Mouse (Mus musculus) hindlimb bud, embryonic 11.5 days (tissue): ENCODE results near the gene 1700020A23Rik.
"Not testable (repeated sequence)": the region's sequence is repeated elsewhere in the genome, so short reads cannot be mapped to it uniquely, and the experiment has no call there.

ENCODE experiments used
- DNase-seq: peaks from one replicate; pipeline ENCODE4 v3.0.0-alpha.2; 2012; ENCODE audit warnings: low read depth, low spot score; ENCODE audit errors: extremely low spot score

1700020A23Rik gene

DNA sequence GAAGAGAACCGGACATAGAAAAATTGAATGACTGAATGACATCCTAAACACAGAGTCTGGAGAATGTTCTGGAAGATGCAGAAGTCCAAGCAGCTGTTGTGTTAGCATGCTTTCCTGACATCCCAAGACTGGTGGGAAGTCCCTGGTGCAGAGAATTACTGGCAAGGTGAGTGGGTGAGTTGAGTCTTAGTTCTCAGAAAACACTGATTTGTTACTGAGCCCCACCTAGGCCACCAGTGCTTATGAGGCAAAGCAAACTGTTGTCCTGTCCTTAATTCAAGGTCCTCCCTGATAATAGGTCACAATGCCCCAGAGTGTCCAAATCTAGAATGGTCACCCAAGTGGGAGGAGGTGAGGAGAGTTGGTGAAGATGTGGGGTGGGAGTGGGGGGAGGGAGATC, at the start of gene 1700020A23Rik, which contains the start of gene Gm28372:
TSS of gene 1700020A23Rik (plus strand) at position 321 of the 400 bp plus-strand sequence.
TSS of gene Gm28372 (plus strand) at position 301 of the 400 bp plus-strand sequence.
- no peak for DNase-seq

DNA sequence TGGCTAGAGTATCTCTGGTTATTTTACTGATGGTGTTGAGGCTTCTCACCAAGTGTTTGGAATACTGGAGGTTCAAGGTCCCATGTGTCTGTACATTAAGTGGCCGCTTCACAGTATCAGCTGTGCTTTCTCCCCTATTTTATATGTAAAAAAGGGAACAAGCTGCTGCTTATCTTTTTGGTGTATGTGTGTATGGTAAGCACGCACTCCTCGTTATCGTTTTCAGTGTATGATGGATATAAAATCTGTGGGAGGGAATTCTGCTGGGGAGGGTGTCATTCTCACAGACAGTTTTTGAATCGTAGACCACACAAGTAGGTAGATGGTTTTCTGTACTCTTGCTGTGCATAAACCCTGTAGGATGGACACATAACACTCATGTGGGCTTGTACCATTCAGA, 47.5 kb upstream of the 1700020A23Rik start:
- DNase-seq = no peak

DNA sequence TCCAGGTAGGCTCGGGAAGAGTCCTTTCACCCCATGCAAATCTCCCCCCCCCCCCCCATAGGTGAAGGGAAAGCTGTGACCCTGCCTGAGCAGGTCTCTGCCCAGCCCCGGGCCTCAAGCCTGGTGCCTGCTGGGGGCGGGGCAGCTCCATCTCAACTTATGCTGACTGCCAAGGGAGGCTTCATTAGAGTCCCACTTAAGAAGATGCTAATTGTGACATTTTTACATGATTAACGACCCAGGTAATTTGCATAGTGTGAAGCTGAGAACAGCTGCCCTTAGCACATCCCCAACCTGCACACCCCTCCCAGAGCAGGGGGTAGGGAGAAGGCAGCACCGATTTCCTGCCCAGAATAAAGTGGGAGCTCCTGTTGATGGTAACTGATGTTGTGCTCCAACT, 46.2 kb upstream of the 1700020A23Rik start:
- DNase-seq = no peak

DNA sequence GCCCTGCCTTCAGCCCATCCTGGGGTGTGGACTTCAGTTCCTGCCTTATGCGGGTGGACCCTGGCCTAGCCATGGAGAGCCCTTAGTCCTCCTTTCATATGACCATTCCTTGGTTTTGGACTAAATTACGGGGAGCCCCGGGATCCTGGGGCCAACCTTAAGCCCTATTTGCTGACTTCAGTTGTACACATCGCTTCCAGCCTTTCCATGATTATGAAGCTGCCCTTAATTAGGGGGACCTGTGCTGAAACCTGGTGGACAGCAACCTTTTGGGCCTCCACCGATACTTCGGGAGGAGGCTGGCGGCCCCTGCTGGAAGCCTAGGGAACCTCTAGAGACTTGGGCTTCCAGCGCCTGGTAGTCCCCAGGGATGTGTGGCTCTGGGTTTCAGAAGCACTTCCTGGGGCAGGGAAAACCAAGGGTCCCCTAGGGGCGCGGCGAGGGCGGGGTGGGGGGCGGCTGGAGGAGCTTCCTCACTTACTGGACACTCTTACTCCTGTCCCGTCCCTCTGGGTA, 42.5 kb upstream of the 1700020A23Rik start:
- peak; percentile 18 for DNase-seq

DNA sequence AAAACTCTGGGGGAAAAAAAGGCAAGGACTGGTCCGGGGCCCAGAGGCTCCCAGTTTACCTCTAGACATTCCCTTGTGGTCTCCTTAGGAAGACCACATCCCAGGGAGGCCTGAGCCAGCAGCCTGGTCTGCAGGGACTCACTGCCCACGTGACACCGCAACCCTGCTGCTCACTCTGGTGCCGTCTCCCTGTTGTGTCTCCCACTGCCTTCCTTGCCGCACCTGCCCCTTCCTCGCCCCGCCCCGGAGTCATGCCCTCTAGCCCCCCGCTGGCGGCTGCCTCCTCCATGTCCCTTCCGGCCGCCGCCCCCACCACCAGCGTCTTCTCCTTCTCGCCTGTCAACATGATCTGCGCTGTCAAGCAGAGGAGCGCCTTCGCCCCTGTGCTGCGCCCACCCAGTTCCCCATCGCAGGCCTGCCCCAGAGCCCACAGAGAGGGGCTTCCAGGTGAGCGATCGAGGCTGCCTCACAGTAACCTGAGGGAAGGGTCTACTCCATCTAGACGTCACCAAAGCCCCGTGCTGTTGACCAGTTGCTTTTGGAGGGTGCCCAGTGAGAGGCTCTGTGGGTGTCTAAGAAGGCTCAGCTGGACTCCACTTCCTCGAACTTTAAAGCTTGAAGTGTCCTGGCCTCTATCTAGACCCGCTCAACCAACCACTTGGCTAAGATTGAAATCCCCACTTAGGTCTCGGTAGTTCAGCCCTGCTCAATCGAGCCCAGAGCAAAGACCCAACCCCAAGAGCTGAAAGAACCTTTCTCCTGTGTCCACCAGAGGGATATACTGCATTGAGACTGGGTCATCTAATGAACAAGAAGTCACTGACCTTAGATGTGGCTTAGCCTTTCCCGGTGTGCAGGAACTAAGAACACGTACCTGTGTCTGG, 39.6 kb upstream of the 1700020A23Rik start:
- no peak for DNase-seq

DNA sequence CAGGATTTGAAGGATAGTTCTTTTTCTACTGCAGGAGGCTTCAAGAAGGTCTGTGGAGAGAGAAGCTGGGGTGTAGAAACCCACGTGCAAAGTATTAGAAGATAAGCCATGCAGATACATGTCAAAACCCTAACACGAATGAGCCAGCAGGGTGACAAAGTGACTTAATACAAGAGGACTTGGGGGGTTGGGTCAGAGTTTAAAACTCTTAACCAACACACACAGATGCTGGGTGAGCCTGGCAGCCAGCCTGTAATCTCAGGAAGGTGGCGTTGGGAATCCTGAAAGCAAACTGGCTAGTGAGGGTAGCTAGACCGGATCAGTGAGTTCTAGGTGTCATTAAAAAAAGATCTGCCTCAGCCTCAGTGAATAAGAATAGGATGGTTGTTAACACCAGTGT, 37.7 kb upstream of the 1700020A23Rik start:
- no peak for DNase-seq

DNA sequence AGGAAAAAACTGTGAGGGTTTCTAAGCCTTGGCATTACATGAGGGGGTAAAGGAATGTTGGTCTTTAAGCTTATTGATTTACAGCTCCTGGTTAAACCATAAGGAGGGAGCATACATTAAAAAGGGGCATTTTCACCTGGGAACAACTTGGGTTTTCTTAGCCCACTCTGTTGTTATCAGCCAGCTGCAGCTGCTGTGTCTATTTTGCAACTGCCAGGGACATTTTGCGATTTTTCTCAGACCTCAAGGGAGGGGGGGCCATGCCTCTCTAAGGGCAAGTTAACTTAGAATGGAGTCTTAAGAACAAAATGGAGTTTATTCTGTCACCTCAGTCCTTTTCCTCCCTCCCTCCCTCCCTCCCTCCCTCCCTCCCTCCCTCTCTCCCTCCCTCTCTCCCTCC, 32.0 kb upstream of the 1700020A23Rik start:
- DNase-seq = not testable (repeated sequence)

DNA sequence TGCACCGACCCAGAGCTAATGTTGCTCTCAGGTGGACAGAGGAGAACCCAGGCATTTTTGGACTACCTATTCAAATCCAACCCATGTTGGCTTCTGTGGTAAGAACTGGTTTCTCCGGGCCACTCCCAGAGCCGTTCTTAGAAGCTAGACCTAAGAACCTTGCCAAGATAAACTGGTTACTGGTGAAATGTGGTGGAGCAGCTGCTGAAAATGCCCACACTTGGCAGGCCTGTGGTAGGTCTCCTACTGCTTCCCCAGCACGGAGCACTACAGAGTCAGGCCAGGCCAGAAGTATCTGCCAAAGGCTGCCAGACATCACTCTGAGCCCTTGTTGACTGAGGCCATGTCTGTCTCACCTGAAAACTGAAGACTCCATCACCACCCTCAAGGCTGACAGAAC, 30.1 kb upstream of the 1700020A23Rik start:
- no peak for DNase-seq

DNA sequence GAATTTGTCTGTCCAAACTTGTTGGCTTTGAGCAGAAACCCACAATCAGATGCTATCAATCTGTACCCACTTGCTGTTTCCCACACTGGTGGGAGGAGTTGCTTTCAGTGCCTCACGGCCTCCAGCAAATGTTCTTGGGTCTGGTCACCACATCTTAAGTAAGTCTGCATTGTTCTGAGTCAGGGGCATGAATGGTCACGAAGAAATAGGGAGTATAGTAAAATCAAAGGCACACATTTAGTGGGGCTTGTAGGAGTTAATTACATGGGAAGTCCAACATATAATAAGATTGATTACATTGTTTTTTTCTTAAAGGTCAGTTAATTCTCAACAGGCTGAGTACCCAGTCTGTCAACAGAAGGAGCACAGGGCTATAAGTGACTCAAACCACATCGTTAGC, 21.9 kb upstream of the 1700020A23Rik start:
- no peak for DNase-seq

DNA sequence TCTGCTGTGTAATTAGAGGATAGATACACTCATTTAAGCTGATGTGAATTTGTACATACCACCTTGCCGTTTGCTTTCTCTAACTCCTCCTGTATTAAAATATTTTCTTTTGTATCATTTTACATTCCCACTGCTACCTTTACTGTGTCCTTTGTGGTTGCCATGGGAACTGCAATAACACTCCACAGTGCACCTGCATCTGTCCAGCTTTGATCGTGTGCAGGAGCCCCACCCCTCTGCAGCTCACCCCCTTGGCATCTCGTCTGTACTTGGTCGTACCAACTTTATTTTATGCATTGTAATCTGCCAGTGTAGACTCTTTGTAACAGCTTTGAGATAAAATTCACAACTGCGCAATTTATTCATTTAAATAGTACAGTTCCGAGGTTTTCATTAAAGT, 21.2 kb upstream of the 1700020A23Rik start:
- DNase-seq = no peak

DNA sequence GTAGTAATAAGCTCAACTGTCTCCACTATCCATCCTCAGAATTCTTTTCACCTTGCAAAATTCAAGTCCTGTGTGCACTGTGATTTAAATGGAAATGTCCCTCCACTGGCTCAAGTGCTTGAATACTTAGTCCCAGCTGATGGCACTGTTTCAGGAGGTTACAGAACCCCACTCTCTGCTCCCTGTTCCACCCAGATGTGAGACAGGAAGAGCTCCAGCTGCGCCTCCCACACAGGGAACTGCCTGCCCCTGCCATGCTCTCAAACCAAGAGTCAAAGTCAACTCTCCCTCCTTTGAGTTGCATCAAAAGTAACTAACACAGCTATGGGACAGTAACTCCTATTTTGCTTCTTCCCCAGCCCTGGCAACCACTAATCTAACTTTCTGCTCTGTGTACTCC, 18.8 kb upstream of the 1700020A23Rik start:
- DNase-seq = no peak

DNA sequence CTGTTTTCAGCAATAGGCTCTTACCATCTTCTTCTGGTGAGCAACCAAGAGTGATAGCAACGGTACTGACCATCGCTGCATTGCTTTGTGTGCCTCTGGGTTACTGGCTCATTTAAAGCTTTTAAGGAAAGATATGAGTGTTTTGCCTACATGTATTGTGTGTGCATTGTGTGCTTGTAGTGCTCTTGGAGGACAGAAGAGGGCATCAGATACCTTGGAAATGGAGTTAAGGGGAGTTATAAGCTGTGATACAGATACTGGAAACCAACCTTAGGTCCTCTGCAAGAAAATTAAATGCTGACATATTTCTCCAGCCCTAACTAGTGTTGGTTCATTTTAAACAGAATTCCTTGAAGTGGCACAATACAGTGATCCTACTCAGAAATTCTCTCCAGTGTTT, 16.3 kb upstream of the 1700020A23Rik start:
- no peak for DNase-seq

DNA sequence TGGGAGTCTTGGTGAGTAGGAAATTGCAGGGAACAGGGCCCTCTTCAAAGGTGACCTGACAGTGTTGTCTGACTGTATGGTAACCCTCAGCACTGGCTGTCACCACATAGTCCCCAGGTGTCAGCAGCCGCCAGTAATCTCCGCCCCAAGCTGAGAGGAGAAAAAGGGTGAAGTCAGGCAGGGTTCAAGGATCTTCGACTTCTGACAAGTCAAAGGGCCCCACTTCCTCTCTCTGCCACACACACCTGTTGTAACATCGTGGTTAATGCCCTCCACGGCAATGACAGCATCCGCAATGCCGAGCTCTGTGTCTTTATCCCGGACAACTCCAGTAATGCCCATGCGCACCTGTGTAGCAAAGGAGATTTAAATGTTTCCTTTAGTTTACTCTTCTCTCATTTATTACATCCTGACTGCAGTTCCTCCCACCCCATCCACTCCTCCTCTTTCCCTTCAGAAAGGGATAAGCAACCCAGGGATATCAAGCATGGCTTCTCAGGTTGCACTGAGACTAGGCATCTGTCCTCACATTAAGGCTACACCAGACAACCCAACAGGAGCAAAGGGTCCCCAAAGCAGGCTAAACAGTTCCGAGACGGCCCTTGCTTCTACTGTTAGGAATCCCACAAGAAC, 13.9 kb upstream of the 1700020A23Rik start:
- DNase-seq = no peak

DNA sequence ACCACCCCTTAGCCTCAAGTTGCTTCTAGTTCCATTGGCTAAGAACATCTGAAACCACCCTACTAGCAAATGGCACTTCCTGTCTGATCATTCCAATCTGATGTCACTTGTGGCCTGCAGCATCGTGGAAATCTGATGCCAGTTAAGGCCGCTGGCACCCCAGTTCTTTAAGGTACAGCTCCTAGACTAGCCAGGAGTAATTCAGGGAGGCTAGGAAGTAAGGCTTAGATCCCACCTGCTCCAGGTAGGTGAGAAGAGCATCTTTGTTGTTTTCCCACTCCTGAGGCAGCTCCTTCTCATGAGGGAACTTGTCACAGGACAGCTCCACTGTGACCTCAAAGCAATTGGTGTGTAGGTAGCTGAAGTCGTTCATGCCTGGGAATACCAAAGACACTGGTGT, 12.2 kb upstream of the 1700020A23Rik start:
- DNase-seq = no peak

DNA sequence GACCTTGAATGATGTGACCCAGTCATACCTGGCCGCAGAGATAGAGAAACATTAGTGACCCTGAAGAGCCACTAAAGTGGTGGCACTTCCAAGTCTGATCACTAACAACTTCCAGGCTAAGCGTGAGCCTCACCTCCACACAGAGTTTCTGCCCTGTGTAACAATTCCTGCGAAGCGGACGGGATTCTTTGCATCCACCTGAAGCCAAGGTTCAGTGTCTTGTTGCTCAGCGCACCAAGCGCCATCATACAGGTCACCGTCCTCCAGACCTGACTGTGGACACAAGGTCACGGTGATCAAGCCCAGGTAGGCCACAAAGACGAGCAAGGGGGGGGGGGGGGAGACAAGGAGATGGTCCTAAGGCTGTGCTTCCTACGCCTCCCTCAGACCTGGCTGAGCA, 9.4 kb upstream of the 1700020A23Rik start:
- DNase-seq = no peak

DNA sequence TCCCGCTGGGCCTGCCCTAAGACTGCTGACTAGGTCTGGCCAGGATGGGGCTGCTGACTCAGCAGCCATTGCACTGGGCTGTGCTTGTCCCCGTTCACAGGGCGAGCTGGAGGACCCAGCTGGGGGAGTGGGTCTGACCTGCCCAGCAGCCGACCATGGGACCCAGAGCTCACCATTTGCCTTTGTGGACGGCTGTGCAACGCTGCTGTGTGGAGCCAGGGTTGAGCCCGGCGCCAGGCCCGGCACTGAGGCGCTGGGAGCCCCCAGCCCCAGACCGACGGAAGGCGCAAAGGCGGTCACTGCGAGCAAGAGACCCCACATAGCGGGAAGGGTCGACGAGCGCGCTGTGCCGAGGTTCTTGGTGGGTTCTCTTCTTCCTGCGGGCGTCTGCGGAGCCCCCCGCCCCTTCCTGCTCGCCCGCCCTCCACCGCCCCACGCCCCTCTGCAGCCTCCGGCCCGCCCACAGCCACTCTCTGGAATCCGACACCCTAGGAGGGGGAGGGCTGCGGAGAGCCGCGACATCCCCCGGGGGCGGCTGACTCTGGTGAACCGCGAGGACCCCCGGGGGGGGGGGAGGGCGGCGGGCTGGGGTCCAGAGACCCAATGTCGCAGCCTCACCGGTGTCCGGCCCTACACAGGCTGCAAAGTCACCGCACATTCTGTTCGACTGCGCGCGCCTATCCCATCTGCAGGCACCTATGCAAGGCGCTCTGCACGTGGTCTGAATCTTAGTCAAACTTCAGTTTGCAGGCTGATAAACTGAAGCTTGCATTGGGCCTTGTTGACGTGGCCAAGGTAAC, 7.7 kb upstream of the 1700020A23Rik start, which contains the start of gene Cpxm1:
TSS of gene Cpxm1 (minus strand) at position 389 of the 800 bp plus-strand sequence.
- DNase-seq = no peak

DNA sequence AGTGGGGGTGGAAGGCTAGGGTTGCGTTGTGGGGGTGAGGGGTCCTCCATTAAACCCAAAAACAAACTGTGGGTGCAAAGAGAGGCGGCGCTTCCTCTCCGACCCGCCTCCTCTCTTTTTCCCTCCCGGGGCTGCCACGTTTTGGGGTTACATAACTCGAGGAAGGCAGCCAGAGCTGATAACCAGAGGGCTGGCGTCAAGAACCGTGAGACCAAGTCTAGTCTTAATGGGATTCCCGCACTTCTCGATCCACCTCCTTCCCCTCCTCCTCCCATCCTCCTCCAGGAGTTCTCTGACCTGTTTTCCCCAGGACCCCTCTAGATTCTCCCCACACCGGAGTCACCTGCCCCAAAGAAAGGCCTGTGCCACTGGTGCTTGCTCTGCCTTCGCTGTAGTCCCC, 7.0 kb upstream of the 1700020A23Rik start:
- no peak for DNase-seq

DNA sequence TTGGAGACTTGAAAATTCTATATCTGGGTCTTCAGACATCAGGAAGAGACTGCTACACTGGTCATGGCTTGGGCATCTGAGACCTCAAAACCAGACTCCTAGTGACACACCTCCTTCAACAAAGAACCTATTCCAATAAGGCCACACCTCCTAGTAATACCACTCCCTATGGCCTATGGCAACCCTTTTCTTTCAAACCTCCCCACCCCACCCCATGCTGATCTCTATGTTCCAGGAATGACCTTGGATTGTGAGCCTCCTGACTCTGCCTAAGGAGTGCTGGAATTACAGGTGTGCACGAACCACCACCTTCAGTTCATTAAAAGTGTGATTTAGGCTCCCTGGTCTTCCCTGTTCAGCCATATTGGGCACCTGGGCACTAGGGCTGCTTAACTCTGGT, 5.0 kb upstream of the 1700020A23Rik start:
- no peak for DNase-seq

DNA sequence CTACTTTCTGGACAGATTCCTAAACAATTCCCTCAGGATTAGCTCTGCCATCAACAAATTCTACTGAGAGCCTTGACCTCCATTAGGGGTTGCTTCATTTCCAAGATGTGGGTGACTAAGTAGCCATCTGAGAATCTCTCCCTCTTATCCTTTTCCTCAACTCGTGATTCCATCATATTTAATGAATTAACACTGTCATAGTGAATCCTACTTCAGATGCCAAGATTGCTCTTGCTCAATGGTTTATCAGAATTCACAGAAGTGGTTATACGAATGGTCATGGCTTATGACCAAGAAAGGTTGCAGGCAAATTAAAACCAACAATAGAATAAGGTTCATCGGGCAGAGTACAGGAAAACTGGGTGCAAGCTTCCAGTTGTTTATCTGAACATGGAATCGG, 3.2 kb upstream of the 1700020A23Rik start:
- no peak for DNase-seq

DNA sequence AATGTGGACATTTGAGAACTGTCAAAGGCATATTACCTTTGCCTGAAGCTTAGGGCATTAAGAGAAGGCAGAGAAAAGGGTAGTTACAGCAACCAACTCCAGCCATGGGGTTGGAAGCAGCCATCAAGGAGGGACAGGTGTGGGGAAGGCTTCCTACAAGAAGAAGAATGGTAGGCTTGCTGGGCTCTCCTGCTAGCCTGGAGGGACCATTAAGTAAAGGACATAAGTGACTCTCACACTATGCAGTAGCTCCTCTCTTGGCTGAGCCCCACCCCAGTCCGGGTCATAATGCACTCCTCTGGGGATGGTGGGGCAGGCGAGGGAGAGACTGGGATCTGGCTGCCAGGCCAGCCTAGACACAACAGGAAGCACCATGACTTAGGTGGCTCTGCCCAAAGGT, 1.1 kb downstream of the 1700020A23Rik start, which contains the start of gene Tmem239:
TSS of gene Tmem239 (plus strand) at position 301 of the 400 bp plus-strand sequence.
- no peak for DNase-seq

DNA sequence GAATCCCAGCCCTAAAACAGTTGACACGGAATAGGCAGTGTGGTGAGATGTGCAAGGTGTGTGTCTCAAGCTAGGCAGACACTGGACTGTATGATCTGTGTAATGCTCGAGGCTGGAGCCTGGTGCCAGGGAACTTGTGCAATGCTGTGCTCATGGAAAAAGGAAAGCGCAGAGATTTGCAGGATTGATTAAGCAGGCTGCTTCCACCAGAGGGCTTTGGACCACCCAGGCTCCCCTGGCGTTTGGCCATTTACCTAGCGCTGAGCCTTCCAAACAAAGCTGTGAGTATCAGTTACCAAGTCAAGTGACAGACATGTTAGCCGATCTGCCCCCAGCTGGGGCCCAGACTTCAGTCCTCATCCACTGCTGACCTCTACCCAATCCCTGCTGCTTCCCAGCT, 3.1 kb downstream of the 1700020A23Rik start:
- no peak for DNase-seq
